Mouse (Mus musculus) liver, embryonic 14.5 days (tissue): ENCODE results near the gene Grtp1.

Source experiments
- CTCF ChIP-seq: IDR thresholded peaks from 2 replicates; pipeline ENCODE4 v1.5.1; 2016; ENCODE audit warnings: antibody characterized with exemption, low read depth, control low read depth
- EP300 ChIP-seq: IDR thresholded peaks from 2 replicates; pipeline ENCODE4 v1.6.1; 2016; ENCODE audit warnings: antibody characterized with exemption, low read depth

- TF ChIP-seq CTCF = no peak
- no peak for TF ChIP-seq EP300
These were observed 18.8 kb downstream of the Grtp1 start for GRCm38 (mm10) chr8:13181691-13181976.
